Mouse (Mus musculus): ENCODE measurements around the gene Tnik. TPM values are rescaled to one million over a fixed set of nuclear protein-coding genes. Genes with fewer than 3 reads are reported as not detected.

Tnik gene
- polyA plus RNA-seq, 1 experiment from 2014 or later = 12.9 TPM

GRCm38 (mm10) chr3:28591345-28591744 is 328.3 kb downstream of the Tnik start:
- H3K27me3 ChIP-seq = no peaks in the 10 kb centered on the region
- no peak for ATAC-seq (ENCODE audit: insufficient number of reproducible peaks, low FRiP score, low TSS enrichment, low read depth)
- H3K4me1 ChIP-seq = 0 out of 2 replicates have a peak, but pooled peaks cover 5% of the 10 kb centered on the region
- no peaks in the 10 kb centered on the region for H3K9me3 ChIP-seq (replicated peaks)
- no peak overlapping the region for H3K4me3 ChIP-seq (replicated peaks)
- H3K9ac ChIP-seq = no peak overlapping the region
- no peak overlapping the region for H3K4me2 ChIP-seq (replicated peaks)
- H3K36me3 ChIP-seq = no peaks in the 10 kb centered on the region
- no peak overlapping the region for H3K27ac ChIP-seq (replicated peaks)
- WGBS = 64% methylated on average over 7 of the region's 7 CpGs

- H3K27me3 ChIP-seq = no peaks in the 10 kb centered on the region
- H3K4me3 ChIP-seq (replicated peaks) = no peak overlapping the region
- no peaks in the 10 kb centered on the region for H3K9me3 ChIP-seq (replicated peaks)
- 88% methylated on average over 16 of the region's 16 CpGs for WGBS
- 0 out of 2 replicates have a peak, but pooled peaks cover 5% of the 10 kb centered on the region for H3K4me1 ChIP-seq
- no peak overlapping the region for H3K9ac ChIP-seq
- H3K27ac ChIP-seq (replicated peaks) = no peak overlapping the region
- ATAC-seq (ENCODE audit: insufficient number of reproducible peaks, low FRiP score, low TSS enrichment, low read depth) = no peak
- H3K4me2 ChIP-seq (replicated peaks) = no peak overlapping the region
- H3K36me3 ChIP-seq = no peaks in the 10 kb centered on the region
These were observed 330.9 kb downstream of the Tnik start for GRCm38 (mm10) chr3:28593922-28594321.

DNA sequence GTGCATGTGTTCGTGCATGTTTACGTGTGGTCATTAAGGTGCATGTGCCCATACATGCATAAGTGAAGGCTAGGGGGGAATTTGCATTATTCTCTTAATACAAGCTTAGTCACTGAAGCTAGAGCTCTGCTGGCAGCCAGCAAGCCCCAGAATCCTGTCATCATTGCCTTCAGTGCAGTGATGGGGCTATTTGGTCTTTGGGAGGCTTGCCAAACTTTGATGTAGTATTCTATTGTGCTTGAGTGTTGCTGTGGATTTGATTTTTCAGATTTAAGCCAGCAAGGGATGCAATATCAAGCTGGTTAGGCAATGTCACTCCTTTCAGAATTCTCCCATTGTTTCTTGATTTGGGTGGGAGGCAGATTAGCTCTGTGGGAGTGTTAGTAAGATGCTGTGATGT is 336.5 kb downstream of the Tnik start:
- Histone ChIP-seq H3K4me2 (replicated peaks) (no peak overlapping the region), H3K9ac (no peak overlapping the region), H3K4me3 (replicated peaks) (no peak overlapping the region), H3K27me3 (no peaks in the 10 kb centered on the region), H3K4me1 (no peaks in the 10 kb centered on the region), H3K36me3 (no peaks in the 10 kb centered on the region), H3K9me3 (replicated peaks) (no peaks in the 10 kb centered on the region), H3K27ac (replicated peaks) (no peak overlapping the region)
- WGBS = 83% methylated on average over 2 of the region's 2 CpGs
- ATAC-seq (ENCODE audit: insufficient number of reproducible peaks, low FRiP score, low TSS enrichment, low read depth) = no peak

DNA sequence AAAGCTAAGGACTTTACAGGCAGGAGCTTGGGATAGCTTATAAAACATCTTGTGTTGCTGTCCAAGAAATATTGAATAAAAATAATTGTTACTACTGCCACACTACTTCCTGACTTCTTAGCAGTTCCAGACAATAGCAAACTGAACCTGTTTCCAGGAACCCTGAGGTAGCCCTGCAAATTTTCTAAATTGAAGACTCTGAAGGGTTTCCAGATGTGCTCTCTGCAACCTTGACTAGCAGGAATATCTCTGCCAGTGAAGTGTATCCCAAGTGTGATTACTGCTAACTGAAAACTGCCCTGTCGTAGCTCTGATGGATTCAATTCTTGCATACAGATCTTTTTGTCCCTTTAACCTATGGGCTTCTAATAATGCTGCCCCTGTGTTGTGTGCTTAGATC is 343.7 kb downstream of the Tnik start:
- no peak for ATAC-seq (ENCODE audit: insufficient number of reproducible peaks, low FRiP score, low TSS enrichment, low read depth)

DNA sequence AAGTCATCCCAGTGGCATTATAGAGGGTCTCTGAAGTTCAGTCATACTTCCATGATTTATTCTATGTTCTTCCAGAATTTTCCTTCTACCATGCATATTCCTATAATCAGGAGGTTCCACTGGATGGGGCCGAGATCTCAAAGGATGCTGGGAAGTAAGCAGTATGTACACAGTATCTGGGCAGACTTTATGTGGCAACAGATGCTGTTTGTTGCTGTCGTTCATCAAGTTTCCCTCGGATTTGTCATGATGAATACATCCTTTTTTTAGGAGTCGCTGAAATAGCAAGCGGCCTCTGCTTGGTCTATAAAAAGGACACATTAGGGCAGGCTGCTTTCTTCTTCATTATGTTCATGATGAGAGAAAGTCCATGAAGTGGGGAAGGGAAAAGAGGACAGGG is 349.3 kb downstream of the Tnik start:
- Histone ChIP-seq H3K27me3 (no peaks in the 10 kb centered on the region), H3K27ac (replicated peaks) (no peak overlapping the region), H3K4me2 (replicated peaks) (no peak overlapping the region), H3K4me1 (no peaks in the 10 kb centered on the region), H3K4me3 (replicated peaks) (no peak overlapping the region), H3K36me3 (no peaks in the 10 kb centered on the region), H3K9ac (no peak overlapping the region), H3K9me3 (replicated peaks) (no peaks in the 10 kb centered on the region)
- WGBS = 82% methylated on average over 5 of the region's 5 CpGs
- ATAC-seq (ENCODE audit: insufficient number of reproducible peaks, low FRiP score, low TSS enrichment, low read depth) = no peak

More for the DNA sequence above, 343.7 kb downstream of the Tnik start:
- no peak overlapping the region for H3K27ac ChIP-seq (replicated peaks)
- 35% methylated on average over 1 of the region's 1 CpGs for WGBS
- H3K27me3 ChIP-seq = no peaks in the 10 kb centered on the region
- H3K4me3 ChIP-seq (replicated peaks) = no peak overlapping the region
- no peaks in the 10 kb centered on the region for H3K36me3 ChIP-seq
- no peaks in the 10 kb centered on the region for H3K9me3 ChIP-seq (replicated peaks)
- H3K4me1 ChIP-seq = no peaks in the 10 kb centered on the region
- H3K9ac ChIP-seq = no peak overlapping the region
- no peak overlapping the region for H3K4me2 ChIP-seq (replicated peaks)

DNA sequence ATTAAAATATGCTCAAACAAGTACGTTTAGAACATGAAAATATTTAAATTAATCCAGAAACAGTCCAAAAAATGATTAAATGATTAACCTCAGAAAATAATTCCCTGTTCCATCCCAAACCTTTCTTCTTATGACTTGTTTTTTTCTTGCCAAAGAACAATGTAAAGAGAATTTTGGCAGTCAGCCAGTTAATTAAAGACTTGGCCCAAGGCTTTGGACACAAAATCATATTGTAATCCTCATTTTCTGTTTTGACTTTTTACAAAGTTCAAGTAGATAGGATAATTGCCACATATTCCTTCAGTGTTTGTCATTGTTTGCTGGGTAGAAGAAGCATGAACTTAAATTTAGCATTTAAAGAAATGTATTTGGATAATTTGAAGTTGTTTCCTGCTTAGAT is 353.4 kb downstream of the Tnik start:
- Histone ChIP-seq H3K4me1 (no peaks in the 10 kb centered on the region), H3K27me3 (no peaks in the 10 kb centered on the region), H3K36me3 (no peaks in the 10 kb centered on the region), H3K27ac (replicated peaks) (no peak overlapping the region), H3K4me2 (replicated peaks) (no peak overlapping the region), H3K9ac (no peak overlapping the region), H3K4me3 (replicated peaks) (no peak overlapping the region), H3K9me3 (replicated peaks) (no peaks in the 10 kb centered on the region)
- 38% methylated on average over 1 of the region's 1 CpGs for WGBS
- no peak for ATAC-seq (ENCODE audit: insufficient number of reproducible peaks, low FRiP score, low TSS enrichment, low read depth)

DNA sequence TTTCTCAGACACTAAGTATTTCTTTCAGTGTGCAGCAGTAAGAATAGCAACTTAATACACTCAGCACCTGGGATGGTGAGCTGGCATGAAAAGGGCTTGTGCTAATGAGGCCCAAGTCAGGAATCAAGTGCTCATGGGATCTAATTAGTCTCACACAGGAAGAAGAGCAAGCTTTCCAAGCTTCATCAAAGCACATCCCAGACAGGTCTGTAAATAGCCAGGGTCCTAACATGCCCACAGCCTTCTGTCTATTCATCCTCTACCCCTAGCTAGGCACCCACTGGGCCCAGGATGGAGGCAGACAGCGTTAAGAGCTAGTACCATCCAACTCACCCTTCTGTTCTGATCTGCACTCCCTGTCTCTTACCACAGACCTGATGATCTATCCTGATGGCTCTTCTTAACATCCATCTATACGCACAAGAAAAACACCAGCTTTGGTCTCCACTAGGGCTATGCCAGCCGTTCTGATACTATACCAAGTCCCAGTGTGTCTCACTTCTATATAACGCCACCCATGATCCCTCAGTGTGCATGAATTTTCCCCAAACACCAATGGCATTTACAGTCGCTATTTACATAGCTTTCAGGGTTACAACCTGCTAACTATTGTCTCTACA is 354.1 kb downstream of the Tnik start:
- Histone ChIP-seq H3K4me1 (no peaks in the 10 kb centered on the region), H3K4me3 (replicated peaks) (no peak overlapping the region), H3K36me3 (no peaks in the 10 kb centered on the region), H3K9me3 (replicated peaks) (no peaks in the 10 kb centered on the region), H3K27ac (replicated peaks) (no peak overlapping the region), H3K27me3 (no peaks in the 10 kb centered on the region), H3K4me2 (replicated peaks) (no peak overlapping the region), H3K9ac (no peak overlapping the region)
- ATAC-seq (ENCODE audit: insufficient number of reproducible peaks, low FRiP score, low TSS enrichment, low read depth) = 0 out of 2 replicates have a peak, but pooled peaks have one; percentile 24
- 85% methylated on average over 5 of the region's 5 CpGs for WGBS

GRCm38 (mm10) chr3:28621792-28622191 is 358.8 kb downstream of the Tnik start:
- no peaks in the 10 kb centered on the region for H3K4me1 ChIP-seq
- no peak overlapping the region for H3K4me2 ChIP-seq (replicated peaks)
- no peaks in the 10 kb centered on the region for H3K36me3 ChIP-seq
- no peak overlapping the region for H3K9ac ChIP-seq
- H3K27ac ChIP-seq (replicated peaks) = no peak overlapping the region
- no peak overlapping the region for H3K4me3 ChIP-seq (replicated peaks)
- H3K27me3 ChIP-seq = no peaks in the 10 kb centered on the region
- 79% methylated on average over 2 of the region's 2 CpGs for WGBS
- no peak for ATAC-seq (ENCODE audit: insufficient number of reproducible peaks, low FRiP score, low TSS enrichment, low read depth)
- no peaks in the 10 kb centered on the region for H3K9me3 ChIP-seq (replicated peaks)

GRCm38 (mm10) chr3:28626816-28627215 is 363.8 kb downstream of the Tnik start:
- Histone ChIP-seq H3K27ac (replicated peaks) (no peak overlapping the region), H3K4me3 (replicated peaks) (no peak overlapping the region), H3K4me1 (no peaks in the 10 kb centered on the region), H3K9ac (no peak overlapping the region), H3K27me3 (no peaks in the 10 kb centered on the region), H3K36me3 (no peaks in the 10 kb centered on the region), H3K9me3 (replicated peaks) (no peaks in the 10 kb centered on the region), H3K4me2 (replicated peaks) (no peak overlapping the region)
- WGBS = 92% methylated on average over 6 of the region's 6 CpGs
- no peak for ATAC-seq (ENCODE audit: insufficient number of reproducible peaks, low FRiP score, low TSS enrichment, low read depth)

DNA sequence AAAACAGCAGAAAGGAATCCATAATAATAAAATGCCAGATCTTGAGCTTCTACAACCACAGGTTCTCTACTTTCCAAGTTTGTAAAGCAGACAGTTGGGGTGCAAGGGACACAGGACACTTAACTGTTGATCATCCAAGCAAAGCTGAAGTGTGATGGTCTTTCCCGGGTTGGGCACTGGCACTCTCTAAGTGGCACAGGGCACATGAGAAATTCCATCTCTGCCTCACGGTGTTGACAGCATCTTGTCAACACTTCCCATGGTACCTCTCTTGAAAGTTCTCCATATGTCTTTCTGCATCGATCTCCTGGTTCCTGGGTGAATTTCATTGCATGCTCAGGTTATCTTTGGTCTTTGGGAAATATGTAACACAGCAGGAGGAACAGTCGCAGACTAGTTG is 373.8 kb downstream of the Tnik start:
- H3K9me3 ChIP-seq (replicated peaks) = no peaks in the 10 kb centered on the region
- no peaks in the 10 kb centered on the region for H3K36me3 ChIP-seq
- H3K4me2 ChIP-seq (replicated peaks) = no peak overlapping the region
- H3K27ac ChIP-seq (replicated peaks) = no peak overlapping the region
- no peaks in the 10 kb centered on the region for H3K27me3 ChIP-seq
- no peak for ATAC-seq (ENCODE audit: insufficient number of reproducible peaks, low FRiP score, low TSS enrichment, low read depth)
- H3K9ac ChIP-seq = no peak overlapping the region
- 84% methylated on average over 4 of the region's 4 CpGs for WGBS
- no peaks in the 10 kb centered on the region for H3K4me1 ChIP-seq
- H3K4me3 ChIP-seq (replicated peaks) = no peak overlapping the region

- 56% methylated on average over 2 of the region's 2 CpGs for WGBS
- Histone ChIP-seq H3K9ac (no peak overlapping the region), H3K27me3 (no peaks in the 10 kb centered on the region), H3K4me2 (replicated peaks) (no peak overlapping the region), H3K27ac (replicated peaks) (peak overlapping the region; percentile 56), H3K9me3 (replicated peaks) (no peaks in the 10 kb centered on the region), H3K4me3 (replicated peaks) (no peak overlapping the region), H3K4me1 (no peaks in the 10 kb centered on the region), H3K36me3 (no peaks in the 10 kb centered on the region)
- ATAC-seq (ENCODE audit: insufficient number of reproducible peaks, low FRiP score, low TSS enrichment, low read depth) = peak; percentile 72; the same call in 1 of the 2 replicates
These were observed 375.9 kb downstream of the Tnik start for GRCm38 (mm10) chr3:28638957-28639356.

GRCm38 (mm10) chr3:28643252-28643947 is 380.4 kb downstream of the Tnik start:
- Histone ChIP-seq H3K9ac (no peak overlapping the region), H3K4me3 (replicated peaks) (no peak overlapping the region), H3K27me3 (no peaks in the 10 kb centered on the region), H3K4me2 (replicated peaks) (no peak overlapping the region), H3K4me1 (no peaks in the 10 kb centered on the region), H3K9me3 (replicated peaks) (no peaks in the 10 kb centered on the region), H3K27ac (replicated peaks) (no peak overlapping the region), H3K36me3 (no peaks in the 10 kb centered on the region)
- ATAC-seq (ENCODE audit: insufficient number of reproducible peaks, low FRiP score, low TSS enrichment, low read depth) = no peak
- WGBS = 74% methylated on average over 9 of the region's 9 CpGs
